9 mouse cellular contexts compared by ENCODE assay signal in the genomic region with DNA sequence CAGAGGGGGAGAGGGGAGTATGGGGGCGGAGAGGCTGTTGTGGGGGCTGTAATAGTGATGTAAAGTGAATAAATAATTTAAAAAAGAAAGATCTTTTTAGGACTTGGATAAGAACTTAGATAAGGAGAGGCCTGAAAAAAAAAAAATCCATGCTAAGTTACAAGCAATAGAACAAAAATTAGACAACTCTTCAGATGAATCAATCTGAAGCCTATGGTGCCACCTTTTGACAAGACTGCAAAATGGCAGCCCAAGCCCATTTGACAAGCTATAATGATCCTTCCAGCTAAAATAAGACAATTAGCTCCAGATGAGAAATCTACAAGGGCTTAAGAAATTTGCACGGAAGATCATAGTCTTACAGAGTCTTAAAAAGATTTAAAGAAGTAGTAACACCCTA. TPM values are rescaled to one million over a fixed set of nuclear protein-coding genes. Genes with fewer than 3 reads are reported as not detected.
DNase-seq lines count a peak whose midpoint lies in the region; ATAC-seq lines count a peak whose summit lies in the region.
"Had no signal": no experiment of that assay in that cellular context is flagged by ENCODE, and none has a peak within 500 bp of the region (broad histone marks: within the 10 kb centered on the region; RNA-seq: fewer than 3 reads in every experiment).

No protein-coding gene starts in this region.

- intact Hi-C loops in gastrocnemius, postnatal 36 days (cut with DNase I) = loop anchor here (5.0 kb wide), 1 partner anchor 194 kb away; the partner anchor contains the start of gene Arhgap27

- DNase-seq in cerebellum, adult 9-10 months = peak; percentile 15
- no peak for DNase-seq in cerebellum, adult 11 months
- DNase-seq in kidney, postnatal 10 days = peak; percentile 22
- DNase-seq in R1 (ENCODE audit: low read depth, low spot score) = peak; percentile 8
- peak; percentile 14 for DNase-seq in lung, postnatal 25 days (ENCODE audit: low spot score)
- DNase-seq in thymus, postnatal 0 days (ENCODE audit: low spot score) = no peak
- no peak for DNase-seq in gastrocnemius, postnatal 36 days

- H3K27me3 ChIP-seq in kidney, embryonic 16.5 days (ENCODE audit: insufficient read depth, low read length) = no peaks in the 10 kb centered on the region

- H3K4me2 ChIP-seq in kidney, embryonic 16.5 days (replicated peaks; ENCODE audit: low read depth, low read length) = no peak overlapping the region

- H3K9ac ChIP-seq in kidney, embryonic 16.5 days (replicated peaks; ENCODE audit: low read length) = no peak overlapping the region

- H3K36me3 ChIP-seq in kidney, embryonic 16.5 days (ENCODE audit: insufficient read depth, low read length) = no peaks in the 10 kb centered on the region

- H3K4me1 ChIP-seq in kidney, embryonic 16.5 days (ENCODE audit: insufficient read depth, low read length) = no peaks in the 10 kb centered on the region

- WGBS in kidney, embryonic 16.5 days = 73% methylated on average over 2 of the region's 2 CpGs

- no peaks in the 10 kb centered on the region for H3K9me3 ChIP-seq in kidney, embryonic 16.5 days (ENCODE audit: low read length)

- no peak overlapping the region for H3K27ac ChIP-seq in kidney, embryonic 16.5 days (ENCODE audit: low read length)

- ATAC-seq in kidney, embryonic 16.5 days (ENCODE audit: low FRiP score, low TSS enrichment) = no peak

- H3K4me3 ChIP-seq in kidney, embryonic 16.5 days (ENCODE audit: low read length) = no peak overlapping the region

RNA-seq across cellular contexts. Expression of gene Lrrc37a, which starts 51.6 kb away (rescaled TPM):
- polyA plus RNA-seq in kidney, embryonic 16.5 days (2015; fragmentation: Nextera tagmentation; extraction: Ambion mirVana) = not detected in 2 replicates
- not detected in 2 replicates for polyA plus RNA-seq in thymus, postnatal 0 days (2015; fragmentation: Nextera tagmentation; extraction: Ambion mirVana)
- total RNA-seq in gastrocnemius, postnatal 36 days (2021) = not detected
- total RNA-seq: hematopoietic stem cell, adult 5-6 weeks had no signal

Comparison
In these comparisons a context has a peak if more than half of its experiments do, and no peak if none do; other contexts are left out.
1. DNase-seq: peak in cerebellum, adult 9-10 months (single experiment), kidney, postnatal 10 days (single experiment), R1 (single experiment) and lung, postnatal 25 days (single experiment); none in cerebellum, adult 11 months (single experiment), thymus, postnatal 0 days (single experiment) and gastrocnemius, postnatal 36 days (0 of 2).